Mouse (Mus musculus) megakaryocyte, embryonic 14.5 days (primary cell): ENCODE data around the gene Wdr81.

Experiments used
- FLI1 ChIP-seq: IDR thresholded peaks from 2 replicates; pipeline ENCODE4 v1.6.1; 2012; ENCODE audit warnings: low read length, inconsistent platforms, mixed read lengths
- GATA1 ChIP-seq: IDR thresholded peaks from 3 replicates; pipeline ENCODE4 v1.6.1; 2012; ENCODE audit warnings: mixed read lengths, low read length, inconsistent platforms, borderline replicate concordance

GRCm38 (mm10) chr11:75409679-75410575 is 44.6 kb downstream of the Wdr81 start:
- TF ChIP-seq GATA1 (no peak), FLI1 (no peak)
